Mouse (Mus musculus) lung, embryonic 16.5 days (tissue): Measurements from ENCODE around the gene Hsd17b6. TPM values are rescaled to one million over a fixed set of nuclear protein-coding genes. Genes with fewer than 3 reads are reported as not detected.

ENCODE experiments used
- ATAC-seq: fragments of 200-750 bp; cut with Nextera tagmentation; 2 replicates; pipeline ENCODE4 v1.8.0; 2017; ENCODE audit warnings: low read depth, mild to moderate bottlenecking, moderate library complexity
- H3K27ac ChIP-seq: fragments of 300-500 bp; sonication (generic); 2 replicates; pipeline ENCODE4 v1.5.1; 2014; ENCODE audit warnings: mild to moderate bottlenecking, control low read depth, low read length
- H3K27me3 ChIP-seq: fragments of 300-500 bp; sonication (generic); 2 replicates; pipeline ENCODE4 v1.6.1; 2014; ENCODE audit warnings: low read depth, low read length, mixed read lengths; ENCODE audit not compliant: control insufficient read depth, insufficient read depth
- H3K36me3 ChIP-seq: fragments of 300-500 bp; sonication (generic); 2 replicates; pipeline ENCODE4 v1.6.1; 2014; ENCODE audit warnings: low read length; ENCODE audit not compliant: control insufficient read depth, insufficient read depth
- H3K4me1 ChIP-seq: fragments of 300-500 bp; sonication (generic); replicated peaks from 2 replicates; pipeline ENCODE4 v1.6.1; 2014; ENCODE audit warnings: low read length, mixed read lengths; ENCODE audit not compliant: control insufficient read depth, insufficient read depth
- H3K4me2 ChIP-seq: fragments of 300-500 bp; sonication (generic); 2 replicates; pipeline ENCODE4 v1.6.1; 2014; ENCODE audit warnings: low read depth, low read length, control low read depth
- H3K4me3 ChIP-seq: fragments of 300-500 bp; sonication (generic); 2 replicates; pipeline ENCODE4 v1.5.1; 2014; ENCODE audit warnings: mild to moderate bottlenecking, low read length, control low read depth
- H3K9ac ChIP-seq: fragments of 300-500 bp; sonication (generic); 2 replicates; pipeline ENCODE4 v1.6.1; 2014; ENCODE audit warnings: low read length, control low read depth
- H3K9me3 ChIP-seq: fragments of 300-500 bp; sonication (generic); 2 replicates; pipeline ENCODE4 v1.6.1; 2016; ENCODE audit warnings: low read length; ENCODE audit not compliant: control insufficient read depth
- WGBS: fragments of 180-500 bp; shearing (Covaris S2); extraction: QIAGEN DNeasy Blood & Tissue Kit; methylation state at CpG from one replicate; pipeline ENCODE4 v1.1.7; 2014; 5-methylcytosine and 5-hydroxymethylcytosine counted together
- polyA plus RNA-seq: library from polyadenylated mRNA; unstranded; fragments of >200 nt; fragmentation: Nextera tagmentation; extraction: Ambion mirVana; gene quantifications from 2 replicates; pipeline ENCODE4 v1.2.1, GENCODE M21; 2015

Gene Hsd17b6
- polyA plus RNA-seq, 1 experiment from 2014 or later = not detected

- no peak for ATAC-seq
- Histone ChIP-seq H3K4me1 (no peaks in the 10 kb centered on the region), H3K36me3 (no peaks in the 10 kb centered on the region), H3K4me3 (no peak overlapping the region), H3K9me3 (no peaks in the 10 kb centered on the region), H3K27ac (no peak overlapping the region), H3K27me3 (no peaks in the 10 kb centered on the region), H3K9ac (no peak overlapping the region), H3K4me2 (no peak overlapping the region)
- 92% methylated on average over 7 of the region's 7 CpGs for WGBS
These were observed 48.2 kb downstream of the Hsd17b6 start for GRCm38 (mm10) chr10:127959161-127959679.

- Histone ChIP-seq H3K27me3 (no peaks in the 10 kb centered on the region), H3K9ac (no peak overlapping the region), H3K4me3 (no peak overlapping the region), H3K36me3 (no peaks in the 10 kb centered on the region), H3K9me3 (no peaks in the 10 kb centered on the region), H3K27ac (no peak overlapping the region), H3K4me2 (no peak overlapping the region), H3K4me1 (no peaks in the 10 kb centered on the region)
- no peak for ATAC-seq
- 51% methylated on average over 16 of the region's 16 CpGs for WGBS
These were observed 51.1 kb downstream of the Hsd17b6 start for GRCm38 (mm10) chr10:127956168-127956816.

- no peak for ATAC-seq
- Histone ChIP-seq H3K4me2 (no peak overlapping the region), H3K36me3 (no peaks in the 10 kb centered on the region), H3K9ac (no peak overlapping the region), H3K27ac (no peak overlapping the region), H3K4me3 (no peak overlapping the region), H3K9me3 (no peaks in the 10 kb centered on the region), H3K4me1 (no peaks in the 10 kb centered on the region), H3K27me3 (no peaks in the 10 kb centered on the region)
- WGBS = 58% methylated on average over 4 of the region's 4 CpGs
These were observed 52.4 kb downstream of the Hsd17b6 start for GRCm38 (mm10) chr10:127955034-127955433.

- H3K9ac ChIP-seq = no peak overlapping the region
- no peaks in the 10 kb centered on the region for H3K9me3 ChIP-seq
- H3K4me2 ChIP-seq = no peak overlapping the region
- H3K27me3 ChIP-seq = no peaks in the 10 kb centered on the region
- 70% methylated on average over 4 of the region's 4 CpGs for WGBS
- H3K27ac ChIP-seq = no peak overlapping the region
- ATAC-seq = no peak
- no peak overlapping the region for H3K4me3 ChIP-seq
- H3K4me1 ChIP-seq = no peaks in the 10 kb centered on the region
- no peaks in the 10 kb centered on the region for H3K36me3 ChIP-seq
These were observed 55.6 kb downstream of the Hsd17b6 start for GRCm38 (mm10) chr10:127951821-127952220.

GRCm38 (mm10) chr10:127951390-127951789 lies 56.0 kb downstream of the Hsd17b6 start:
- ATAC-seq = no peak
- Histone ChIP-seq H3K4me2 (no peak overlapping the region), H3K27ac (no peak overlapping the region), H3K4me1 (no peaks in the 10 kb centered on the region), H3K27me3 (no peaks in the 10 kb centered on the region), H3K36me3 (no peaks in the 10 kb centered on the region), H3K4me3 (no peak overlapping the region), H3K9me3 (no peaks in the 10 kb centered on the region), H3K9ac (no peak overlapping the region)
- 66% methylated on average over 9 of the region's 9 CpGs for WGBS

- no peaks in the 10 kb centered on the region for H3K9me3 ChIP-seq
- no peaks in the 10 kb centered on the region for H3K27me3 ChIP-seq
- H3K36me3 ChIP-seq = no peaks in the 10 kb centered on the region
- no peak overlapping the region for H3K4me3 ChIP-seq
- no peak overlapping the region for H3K9ac ChIP-seq
- H3K4me2 ChIP-seq = no peak overlapping the region
- H3K27ac ChIP-seq = no peak overlapping the region
- no peaks in the 10 kb centered on the region for H3K4me1 ChIP-seq
- no peak for ATAC-seq
- WGBS = 73% methylated on average over 4 of the region's 4 CpGs
These were observed 57.7 kb downstream of the Hsd17b6 start for GRCm38 (mm10) chr10:127949596-127950130.

- no peak for ATAC-seq
- H3K27ac ChIP-seq = no peak overlapping the region
- H3K9ac ChIP-seq = no peak overlapping the region
- H3K27me3 ChIP-seq = no peaks in the 10 kb centered on the region
- no peak overlapping the region for H3K4me2 ChIP-seq
- H3K9me3 ChIP-seq = no peaks in the 10 kb centered on the region
- 38% methylated on average over 5 of the region's 5 CpGs for WGBS
- no peaks in the 10 kb centered on the region for H3K36me3 ChIP-seq
- no peak overlapping the region for H3K4me3 ChIP-seq
- H3K4me1 ChIP-seq = no peaks in the 10 kb centered on the region
These were observed 61.9 kb downstream of the Hsd17b6 start for GRCm38 (mm10) chr10:127945432-127946064.

Other genes starting within 250 kb of the Hsd17b6 start
- gene Rdh1, start 247.9 kb downstream of the Hsd17b6 start, polyA plus RNA-seq = 0.08 TPM in 1 of 2 replicates, not detected in the other
- gene Rdh16f1, start 247.8 kb downstream of the Hsd17b6 start, polyA plus RNA-seq = not detected in 2 replicates
- gene Rdh9, start 231.2 kb downstream of the Hsd17b6 start, polyA plus RNA-seq = not detected in 2 replicates
- gene Rdh16, start 206.5 kb downstream of the Hsd17b6 start, polyA plus RNA-seq = not detected in 2 replicates
- not detected in 2 replicates for gene Rdh19, start 157.7 kb downstream of the Hsd17b6 start, polyA plus RNA-seq
- not detected in 2 replicates for gene Rdh16f2, start 141.1 kb downstream of the Hsd17b6 start, polyA plus RNA-seq
- 0.69 TPM in 1 of 2 replicates, not detected in the other for gene Rdh7, start 118.8 kb downstream of the Hsd17b6 start, polyA plus RNA-seq
- gene Sdr9c7, start 109.1 kb downstream of the Hsd17b6 start, polyA plus RNA-seq = 0.08 TPM in 1 of 2 replicates, not detected in the other
- gene Prim1, start 7.6 kb upstream of the Hsd17b6 start, polyA plus RNA-seq = 79.0 and 80.3 TPM in 2 replicates
- 647 and 740 TPM in 2 replicates for gene Naca, start 28.0 kb upstream of the Hsd17b6 start, polyA plus RNA-seq
- gene Ptges3, start 51.3 kb upstream of the Hsd17b6 start, polyA plus RNA-seq = 432 and 461 TPM in 2 replicates
- gene Atp5b, start 75.7 kb upstream of the Hsd17b6 start, polyA plus RNA-seq = 2,116 and 2,117 TPM in 2 replicates
- gene Baz2a, start 84.0 kb upstream of the Hsd17b6 start, polyA plus RNA-seq = 10.2 and 11.4 TPM in 2 replicates
- 37.4 and 40.7 TPM in 2 replicates for gene Rbms2, start 172.7 kb upstream of the Hsd17b6 start, polyA plus RNA-seq
- 1.6 and 1.7 TPM in 2 replicates for gene Gls2, start 186.8 kb upstream of the Hsd17b6 start, polyA plus RNA-seq
- 24.1 and 24.5 TPM in 2 replicates for gene Spryd4, start 204.2 kb upstream of the Hsd17b6 start, polyA plus RNA-seq
- not detected in 2 replicates for gene Mip, start 218.2 kb upstream of the Hsd17b6 start, polyA plus RNA-seq
- 52.1 and 58.4 TPM in 2 replicates for gene Timeless, start 224.5 kb upstream of the Hsd17b6 start, polyA plus RNA-seq
- gene Apon, start 246.5 kb upstream of the Hsd17b6 start, polyA plus RNA-seq = 0.14 and 0.63 TPM in 2 replicates